Mouse (Mus musculus): ENCODE results near the gene Olfr328. TPM values are rescaled to one million over a fixed set of nuclear protein-coding genes. Genes with fewer than 3 reads are reported as not detected.

Olfr328 gene
- total RNA-seq, 2 experiments from 2014 or later, result not detected

Other genes starting within 250 kb of the Olfr328 start
- gene Zfp692, start 248.6 kb downstream of the Olfr328 start, total RNA-seq (2014; fragmentation: Nextera tagmentation), result 35.3 and 35.8 TPM in 2 replicates
- gene Zfp692, start 248.6 kb downstream of the Olfr328 start, total RNA-seq (2017), result 22.7 and 27.7 TPM in 2 replicates
- gene Zfp672, start 225.3 kb downstream of the Olfr328 start, total RNA-seq (2014; fragmentation: Nextera tagmentation), result 10.9 and 19.5 TPM in 2 replicates
- gene Zfp672, start 225.3 kb downstream of the Olfr328 start, total RNA-seq (2017), result 22.6 and 26.4 TPM in 2 replicates
- 4.5 and 10.7 TPM in 2 replicates for gene Sh3bp5l, start 224.9 kb downstream of the Olfr328 start, total RNA-seq (2014; fragmentation: Nextera tagmentation)
- gene Sh3bp5l, start 224.9 kb downstream of the Olfr328 start, total RNA-seq (2017), result 10.3 and 17.8 TPM in 2 replicates
- gene Lypd8, start 176.6 kb downstream of the Olfr328 start, total RNA-seq (2014; fragmentation: Nextera tagmentation), result not detected in 2 replicates
- not detected in 2 replicates for gene Lypd8, start 176.6 kb downstream of the Olfr328 start, total RNA-seq (2017)
- gene 1810065E05Rik, start 134.5 kb downstream of the Olfr328 start, total RNA-seq (2014; fragmentation: Nextera tagmentation), result not detected in 2 replicates
- not detected in 2 replicates for gene 1810065E05Rik, start 134.5 kb downstream of the Olfr328 start, total RNA-seq (2017)
- not detected in 2 replicates for gene Gm12253, start 123.1 kb downstream of the Olfr328 start, total RNA-seq (2014; fragmentation: Nextera tagmentation)
- gene Gm12253, start 123.1 kb downstream of the Olfr328 start, total RNA-seq (2017), result not detected in 2 replicates
- not detected in 2 replicates for gene Lypd9, start 102.7 kb downstream of the Olfr328 start, total RNA-seq (2014; fragmentation: Nextera tagmentation)
- not detected in 2 replicates for gene Lypd9, start 102.7 kb downstream of the Olfr328 start, total RNA-seq (2017)
- not detected in 2 replicates for gene Olfr30, start 93.4 kb downstream of the Olfr328 start, total RNA-seq (2014; fragmentation: Nextera tagmentation)
- not detected in 2 replicates for gene Olfr30, start 93.4 kb downstream of the Olfr328 start, total RNA-seq (2017)
- not detected in 2 replicates for gene Olfr332, start 63.1 kb downstream of the Olfr328 start, total RNA-seq (2014; fragmentation: Nextera tagmentation)
- not detected in 2 replicates for gene Olfr332, start 63.1 kb downstream of the Olfr328 start, total RNA-seq (2017)
- not detected in 2 replicates for gene Olfr331, start 53.1 kb downstream of the Olfr328 start, total RNA-seq (2014; fragmentation: Nextera tagmentation)
- not detected in 2 replicates for gene Olfr331, start 53.1 kb downstream of the Olfr328 start, total RNA-seq (2017)
- gene Olfr330, start 20.8 kb downstream of the Olfr328 start, total RNA-seq (2014; fragmentation: Nextera tagmentation), result not detected in 2 replicates
- not detected in 2 replicates for gene Olfr330, start 20.8 kb downstream of the Olfr328 start, total RNA-seq (2017)
- gene Olfr329-ps, start 9.2 kb downstream of the Olfr328 start, total RNA-seq (2014; fragmentation: Nextera tagmentation), result not detected in 2 replicates
- gene Olfr329-ps, start 9.2 kb downstream of the Olfr328 start, total RNA-seq (2017), result not detected in 2 replicates
- not detected in 2 replicates for gene Olfr224, start 14.9 kb upstream of the Olfr328 start, total RNA-seq (2014; fragmentation: Nextera tagmentation)
- gene Olfr224, start 14.9 kb upstream of the Olfr328 start, total RNA-seq (2017), result not detected in 2 replicates
- not detected in 2 replicates for gene Olfr325, start 22.1 kb upstream of the Olfr328 start, total RNA-seq (2014; fragmentation: Nextera tagmentation)
- not detected in 2 replicates for gene Olfr325, start 22.1 kb upstream of the Olfr328 start, total RNA-seq (2017)
- not detected in 2 replicates for gene Olfr324, start 39.5 kb upstream of the Olfr328 start, total RNA-seq (2014; fragmentation: Nextera tagmentation)
- not detected in 2 replicates for gene Olfr324, start 39.5 kb upstream of the Olfr328 start, total RNA-seq (2017)
- gene 2210407C18Rik, start 60.4 kb upstream of the Olfr328 start, total RNA-seq (2014; fragmentation: Nextera tagmentation), result not detected in 2 replicates
- gene 2210407C18Rik, start 60.4 kb upstream of the Olfr328 start, total RNA-seq (2017), result not detected in 2 replicates
- not detected in 2 replicates for gene Olfr323, start 74.9 kb upstream of the Olfr328 start, total RNA-seq (2014; fragmentation: Nextera tagmentation)
- gene Olfr323, start 74.9 kb upstream of the Olfr328 start, total RNA-seq (2017), result not detected in 2 replicates
- 1.4 and 1.6 TPM in 2 replicates for gene Trim58, start 84.8 kb upstream of the Olfr328 start, total RNA-seq (2014; fragmentation: Nextera tagmentation)
- 0.31 and 0.56 TPM in 2 replicates for gene Trim58, start 84.8 kb upstream of the Olfr328 start, total RNA-seq (2017)
- gene Olfr322, start 103.1 kb upstream of the Olfr328 start, total RNA-seq (2014; fragmentation: Nextera tagmentation), result not detected in 2 replicates
- not detected in 2 replicates for gene Olfr322, start 103.1 kb upstream of the Olfr328 start, total RNA-seq (2017)
- gene Olfr320, start 125.5 kb upstream of the Olfr328 start, total RNA-seq (2014; fragmentation: Nextera tagmentation), result not detected in 2 replicates
- gene Olfr320, start 125.5 kb upstream of the Olfr328 start, total RNA-seq (2017), result not detected in 2 replicates
- not detected in 2 replicates for gene Olfr319, start 143.5 kb upstream of the Olfr328 start, total RNA-seq (2014; fragmentation: Nextera tagmentation)
- not detected in 2 replicates for gene Olfr319, start 143.5 kb upstream of the Olfr328 start, total RNA-seq (2017)
- not detected in 2 replicates for gene Olfr318, start 168.4 kb upstream of the Olfr328 start, total RNA-seq (2014; fragmentation: Nextera tagmentation)
- gene Olfr318, start 168.4 kb upstream of the Olfr328 start, total RNA-seq (2017), result not detected in 2 replicates
- gene Olfr317, start 183.6 kb upstream of the Olfr328 start, total RNA-seq (2014; fragmentation: Nextera tagmentation), result not detected in 2 replicates
- not detected in 2 replicates for gene Olfr317, start 183.6 kb upstream of the Olfr328 start, total RNA-seq (2017)
- gene Olfr316, start 197.1 kb upstream of the Olfr328 start, total RNA-seq (2014; fragmentation: Nextera tagmentation), result not detected in 2 replicates
- not detected in 2 replicates for gene Olfr316, start 197.1 kb upstream of the Olfr328 start, total RNA-seq (2017)
- not detected in 2 replicates for gene Olfr315, start 217.6 kb upstream of the Olfr328 start, total RNA-seq (2014; fragmentation: Nextera tagmentation)
- not detected in 2 replicates for gene Olfr315, start 217.6 kb upstream of the Olfr328 start, total RNA-seq (2017)
- not detected in 2 replicates for gene Olfr314, start 227.3 kb upstream of the Olfr328 start, total RNA-seq (2014; fragmentation: Nextera tagmentation)
- not detected in 2 replicates for gene Olfr314, start 227.3 kb upstream of the Olfr328 start, total RNA-seq (2017)
- not detected in 2 replicates for gene Fam183b, start 246.3 kb upstream of the Olfr328 start, total RNA-seq (2014; fragmentation: Nextera tagmentation)
- gene Fam183b, start 246.3 kb upstream of the Olfr328 start, total RNA-seq (2017), result not detected in 2 replicates